Mouse (Mus musculus) liver, embryonic 14.5 days (tissue): Measurements from ENCODE around the gene Tmigd1.

Experiments used
- CTCF ChIP-seq: IDR thresholded peaks from 2 replicates; pipeline ENCODE4 v1.5.1; 2016; ENCODE audit warnings: antibody characterized with exemption, low read depth, control low read depth
- EP300 ChIP-seq: IDR thresholded peaks from 2 replicates; pipeline ENCODE4 v1.6.1; 2016; ENCODE audit warnings: antibody characterized with exemption, low read depth

DNA sequence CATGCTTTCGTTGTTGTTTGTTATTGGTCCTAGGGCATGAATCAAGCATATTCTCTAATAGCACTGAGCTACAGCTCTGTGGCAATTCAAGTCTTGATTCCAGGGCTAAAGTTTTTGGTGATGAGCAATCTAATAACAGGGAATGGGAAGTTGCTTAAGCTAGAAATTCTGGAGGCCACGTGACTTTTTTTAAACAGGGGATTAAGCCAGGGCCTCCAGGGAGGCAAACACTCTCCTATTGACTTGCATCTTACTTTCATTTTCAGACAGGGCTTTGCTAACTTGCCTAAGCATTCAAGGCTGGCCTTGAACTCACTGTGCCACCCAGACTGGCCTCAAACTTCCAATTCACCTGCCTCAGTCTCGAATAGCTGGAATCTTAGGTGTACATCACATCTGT lies 4.1 kb upstream of the Tmigd1 start:
- TF ChIP-seq CTCF, result no peak
- no peak for TF ChIP-seq EP300
